Mouse (Mus musculus) cortical plate, adult 2 months (tissue): ENCODE measurements at regions not wholly inside any gene's neighbourhood (a gene's known extent, or its start where the extent isn't known, plus 50 kb on each side); places are given as distances from the start of the nearest gene placed in this dataset.
A peak's percentile ranks its signal among the peaks of the same experiment; 100 is the strongest.

Experiments used
- CTCF ChIP-seq: fragments of 200-500 bp; IDR thresholded peaks from 2 replicates; pipeline ENCODE4 v1.5.1; 2011; ENCODE audit warnings: mild to moderate bottlenecking, control low read depth, low read length; ENCODE audit not compliant: insufficient read depth; ENCODE audit errors: extremely low read depth
- POLR2A ChIP-seq: fragments of 200-500 bp; IDR thresholded peaks from 2 replicates; pipeline ENCODE4 v1.6.1; 2011; ENCODE audit warnings: mild to moderate bottlenecking, low read length, control low read depth; ENCODE audit not compliant: insufficient read depth; ENCODE audit errors: extremely low read depth

- peak; percentile 57 for TF ChIP-seq CTCF
- TF ChIP-seq POLR2A = no peak
Observed at GRCm38 (mm10) chr6:60201548-60201947, 628.1 kb downstream of the Snca start.
